Mouse (Mus musculus): ENCODE measurements at regions not wholly inside any gene's neighbourhood (a gene's known extent, or its start where the extent isn't known, plus 50 kb on each side); places are given as distances from the start of the nearest gene placed in this dataset.

DNA sequence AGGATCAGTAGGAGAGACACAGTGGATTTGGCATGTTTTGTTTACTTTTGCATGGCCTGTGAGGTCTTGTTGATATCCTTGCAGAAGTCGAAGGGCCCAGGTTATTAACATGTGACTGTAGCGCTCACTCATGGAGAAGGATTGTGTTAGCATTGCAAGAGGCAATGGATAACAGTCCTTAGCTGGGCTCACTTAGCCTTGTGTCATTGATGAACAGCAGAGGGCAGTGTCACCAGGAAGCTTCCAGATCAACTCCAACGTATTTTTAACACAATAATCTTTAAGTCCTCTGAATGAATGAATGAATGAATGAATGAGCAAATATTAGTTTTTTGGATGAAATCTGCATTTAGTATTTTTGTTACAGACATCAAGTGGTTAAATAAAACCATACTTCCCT, 133.2 kb upstream of the Car8 start:
- DNase-seq: no peak

DNA sequence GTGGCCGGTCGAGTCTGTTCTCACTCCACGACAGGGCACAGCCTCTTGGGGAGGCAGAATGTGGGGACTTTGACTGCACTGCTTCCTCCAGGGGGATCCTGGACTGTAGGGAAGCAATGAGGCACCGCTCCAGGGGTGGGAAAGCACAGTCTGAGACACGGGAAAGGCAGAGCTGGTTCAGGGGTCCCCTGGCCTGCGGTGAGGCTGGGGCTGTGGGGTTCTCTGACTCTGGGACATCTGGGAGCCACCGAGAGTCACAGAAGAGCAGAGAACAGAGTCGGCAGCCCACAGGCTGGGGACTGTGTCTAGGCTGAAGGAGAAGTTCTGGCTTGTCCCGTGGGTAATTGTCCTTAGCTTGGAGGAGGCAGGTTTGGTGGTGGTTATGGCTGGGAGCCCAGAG, 131.9 kb upstream of the Car8 start:
- DNase-seq: no peak

DNA sequence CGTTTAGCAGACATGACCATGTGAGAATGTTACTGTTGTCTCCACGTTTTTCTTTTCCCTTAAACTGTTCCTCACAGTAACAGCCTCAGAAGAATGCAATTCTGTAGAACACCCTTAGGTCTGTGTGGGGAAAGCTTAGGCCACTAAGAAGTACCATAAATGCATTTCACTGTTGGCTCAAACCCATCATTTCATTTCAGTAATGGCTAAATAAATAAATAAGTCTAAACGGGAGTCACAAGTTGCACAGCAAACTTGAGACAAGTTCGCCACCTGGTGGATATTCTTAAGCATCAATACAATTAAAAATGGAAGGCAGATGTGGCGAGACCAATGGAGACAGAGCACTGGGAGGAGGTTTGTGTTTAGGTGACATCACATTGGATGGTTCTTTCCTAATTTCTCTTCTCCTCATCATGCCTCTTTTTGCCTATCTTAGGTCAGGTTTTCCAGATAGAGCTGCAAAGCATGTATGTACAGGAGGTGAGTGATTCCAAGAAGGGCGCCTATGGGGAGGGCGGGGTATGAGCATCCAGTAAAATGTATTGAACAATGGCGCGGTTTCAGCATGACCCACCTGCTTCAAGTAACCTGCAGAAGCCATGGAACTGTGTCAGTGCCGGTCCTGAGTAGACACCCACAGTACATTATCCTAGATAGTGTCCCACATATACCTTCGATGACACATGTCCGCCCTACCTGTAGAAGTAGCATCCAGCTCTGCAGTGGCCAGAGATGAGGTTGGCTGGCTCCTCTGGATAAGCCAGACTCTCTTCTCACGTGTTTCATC, 128.8 kb upstream of the Car8 start:
- DNase-seq: no peak

DNA sequence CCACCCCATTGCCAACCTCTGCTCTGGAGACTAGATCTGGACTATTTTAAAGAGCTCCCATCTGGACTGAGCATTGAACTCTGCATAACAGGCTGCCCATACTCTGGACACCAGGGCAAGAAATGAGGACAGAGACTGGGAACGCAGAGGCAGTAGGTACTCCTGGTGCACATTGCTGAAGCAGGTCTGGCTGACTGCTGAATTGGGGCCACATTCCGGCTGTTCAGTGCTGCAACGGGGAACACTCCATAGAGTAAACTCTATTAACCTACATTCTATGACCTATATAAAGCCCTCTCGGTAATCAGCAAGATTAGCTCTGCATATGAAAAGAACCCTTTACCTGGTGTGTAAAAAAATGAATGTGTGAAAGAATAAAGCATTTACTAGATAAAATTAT, 128.1 kb upstream of the Car8 start:
- no peak for DNase-seq

DNA sequence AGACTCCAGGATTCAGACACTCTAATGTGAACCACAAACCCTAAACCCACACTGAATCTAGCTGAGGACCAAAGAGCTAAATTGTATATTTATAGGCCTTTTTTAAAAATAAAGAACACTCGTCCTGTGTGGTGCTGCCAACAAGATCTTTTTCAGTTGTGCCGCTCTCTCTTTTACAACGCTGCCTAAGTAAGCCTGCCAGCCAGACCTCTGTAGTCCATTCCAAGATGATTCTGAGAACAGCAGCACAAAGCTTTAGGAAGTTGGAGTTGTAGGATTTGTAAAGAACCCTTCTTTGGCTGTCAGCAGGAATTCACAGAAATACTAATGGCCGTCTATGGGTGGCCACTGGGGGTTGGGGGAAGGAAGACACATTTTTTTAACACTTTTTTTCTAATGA, 123.6 kb upstream of the Car8 start:
- DNase-seq: no peak

DNA sequence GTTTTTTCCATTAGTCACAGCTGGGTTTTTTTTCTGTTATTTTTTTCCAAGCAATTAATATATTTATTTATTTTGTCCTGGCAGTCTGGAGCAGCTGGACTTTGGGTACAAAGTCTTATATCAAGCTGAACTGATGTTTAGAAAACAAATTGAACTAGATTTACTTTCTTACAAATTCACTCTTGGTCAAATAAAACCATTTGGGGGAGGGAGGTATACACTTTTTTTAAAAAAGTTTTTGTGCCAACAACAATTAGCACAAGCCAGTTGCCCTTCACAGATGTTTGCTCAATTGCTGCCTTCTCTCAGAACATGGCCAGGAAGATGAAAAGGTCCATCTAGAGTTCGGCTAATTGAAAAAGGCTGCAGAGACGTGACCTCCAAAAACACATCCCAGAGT, 123.1 kb upstream of the Car8 start:
- DNase-seq: no peak

DNA sequence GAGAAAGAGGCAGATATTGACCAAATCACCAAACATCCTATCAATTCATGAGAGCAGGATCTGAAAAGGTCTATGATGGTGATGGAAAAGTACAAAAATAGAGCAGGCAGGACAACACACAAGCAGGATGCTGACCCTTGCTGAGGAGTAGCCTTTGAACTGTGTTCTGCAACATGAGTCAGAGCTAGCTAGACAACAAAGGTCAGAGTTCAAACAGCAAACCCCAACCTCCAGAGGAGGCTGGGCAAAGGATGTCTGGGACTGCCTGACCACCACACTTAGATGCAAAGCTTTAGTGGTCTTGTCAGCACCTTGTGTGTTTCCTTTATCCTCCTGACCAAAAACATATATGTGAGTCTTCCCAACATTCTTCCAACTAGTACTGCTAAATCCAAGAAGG, 122.5 kb upstream of the Car8 start:
- no peak for DNase-seq

DNA sequence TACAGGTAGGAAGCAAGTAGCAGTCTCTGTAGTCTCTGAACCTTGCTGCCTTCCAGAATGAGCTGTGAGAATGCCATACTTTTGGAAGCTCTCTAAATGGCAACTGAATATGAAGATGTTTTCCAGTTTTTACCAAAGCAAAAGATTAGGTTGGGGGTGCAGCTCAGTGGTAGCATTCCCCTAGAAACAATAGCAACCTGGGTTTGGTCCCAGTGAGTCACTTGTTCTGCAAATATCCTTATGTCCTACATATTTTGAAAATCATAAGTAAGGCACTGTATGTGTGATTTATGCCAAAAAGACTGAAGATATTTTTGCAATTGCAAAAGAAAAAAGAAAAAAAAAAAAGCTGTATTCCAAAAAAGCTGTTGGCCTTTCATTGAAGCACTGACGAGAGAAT, 118.6 kb upstream of the Car8 start:
- DNase-seq: no peak

DNA sequence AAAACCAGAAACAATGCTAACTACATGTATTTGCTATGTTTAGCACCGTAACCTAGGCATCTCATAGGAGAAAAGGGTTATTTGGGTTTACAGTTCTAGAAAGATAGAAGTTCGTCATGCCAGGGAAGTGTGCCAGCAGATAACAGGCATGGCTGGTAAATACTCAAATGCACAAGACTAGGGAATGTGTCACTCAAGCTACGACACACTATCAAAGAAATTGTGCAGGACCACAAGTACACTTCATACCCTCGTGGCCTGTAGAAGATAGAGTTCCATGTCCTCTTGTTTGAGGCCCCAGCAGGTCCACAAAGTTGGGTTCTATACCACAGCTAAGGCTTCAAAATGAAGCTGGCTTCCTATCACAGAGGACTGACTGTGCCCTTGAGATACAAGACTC, 103.1 kb upstream of the Car8 start:
- no peak for DNase-seq

DNA sequence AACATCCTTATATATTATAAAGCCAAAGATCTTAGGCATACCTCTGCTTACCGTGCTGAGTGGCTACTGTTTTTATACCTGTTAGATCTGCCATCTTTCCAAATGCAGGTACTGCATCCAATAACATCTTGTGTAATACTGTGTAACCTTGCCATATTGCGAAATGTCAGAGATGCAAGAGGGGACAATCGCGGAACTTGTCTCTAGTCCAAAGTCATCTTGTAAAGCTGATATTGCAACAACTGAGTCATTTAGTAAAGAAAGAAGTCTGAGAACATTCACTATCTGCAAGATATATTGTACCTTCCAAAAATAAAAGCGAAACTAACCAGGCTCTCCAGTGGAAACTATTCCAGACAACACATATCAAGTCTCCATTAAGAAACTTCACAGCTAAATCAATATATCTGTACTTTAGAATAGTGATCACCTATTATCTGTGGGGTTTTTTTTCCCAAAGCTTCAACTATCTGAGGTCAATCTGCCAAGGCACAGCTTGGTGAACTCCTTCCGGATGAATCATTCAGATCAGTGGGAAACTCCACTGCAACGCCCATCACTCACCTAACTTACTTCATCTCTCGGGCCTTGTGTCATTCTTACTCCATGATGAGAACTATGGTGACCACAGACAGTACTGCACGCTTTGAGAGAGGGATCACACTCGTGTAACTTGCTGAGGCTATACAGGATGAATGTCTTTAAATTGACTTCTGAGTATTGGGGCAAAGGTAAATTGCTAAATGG, 70.6 kb upstream of the Car8 start:
- no peak for DNase-seq

DNA sequence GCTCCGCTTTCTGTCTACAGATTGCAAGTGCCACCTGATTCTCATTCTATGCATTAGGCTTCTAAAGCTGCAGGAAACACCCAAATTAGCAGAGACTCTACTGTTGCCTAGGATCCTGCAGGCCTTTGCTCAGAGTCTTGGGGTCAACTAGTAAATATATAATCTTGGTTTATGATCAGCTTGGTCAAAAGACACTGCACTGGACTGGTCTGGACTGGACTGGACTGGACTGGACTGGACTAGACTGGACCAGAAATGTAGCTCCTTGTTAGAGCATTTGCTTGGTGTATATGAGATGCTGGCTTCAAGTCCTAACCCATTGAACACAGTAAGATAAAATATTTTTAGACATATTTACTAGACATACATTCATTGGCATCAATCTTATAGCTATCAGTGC, 53.7 kb upstream of the Car8 start:
- DNase-seq: no peak

DNA sequence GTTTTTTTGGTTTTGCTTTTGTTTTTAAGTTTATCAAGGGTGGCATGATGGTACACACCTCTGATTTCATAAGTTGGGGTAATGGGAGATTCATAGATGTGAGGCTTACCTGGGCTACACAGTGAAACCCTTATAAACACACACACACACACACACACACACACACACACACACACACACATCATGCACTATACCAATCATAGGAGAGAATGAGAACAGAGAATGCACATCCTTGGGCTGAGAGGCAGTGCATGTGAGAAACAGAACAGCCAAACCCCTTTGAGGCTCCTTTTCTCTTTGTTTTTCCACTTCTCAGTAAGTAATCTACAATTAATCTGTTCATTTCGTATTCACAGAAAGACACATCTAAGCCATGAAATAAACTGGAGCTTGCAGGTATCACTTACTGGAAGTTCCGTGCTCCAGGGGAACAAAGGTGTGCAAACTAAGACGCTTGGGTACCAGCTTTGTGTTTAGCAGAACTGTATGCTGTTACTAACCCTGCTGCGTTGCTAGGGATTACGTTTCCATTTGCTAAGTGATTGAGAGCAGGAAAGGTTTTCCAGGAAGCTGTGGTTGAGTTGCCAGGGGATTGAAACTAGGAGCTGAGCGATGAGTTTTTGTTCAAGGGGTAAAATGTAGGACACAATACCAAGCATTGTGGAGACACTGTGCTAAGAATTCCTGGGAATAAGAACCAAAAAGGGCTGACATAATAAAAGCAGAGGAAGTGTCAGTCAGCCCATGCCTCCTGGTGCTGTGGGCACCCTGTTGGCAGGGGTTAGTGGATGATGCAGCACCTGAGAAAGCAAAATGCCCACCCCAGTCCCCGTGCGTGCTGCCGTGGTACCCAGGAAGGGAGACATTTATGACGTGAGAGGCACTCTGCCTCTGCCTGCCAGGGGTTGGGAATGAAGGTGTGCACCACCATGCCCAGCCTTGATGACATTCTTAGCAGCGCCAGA, 53.0 kb upstream of the Car8 start:
- no peak for DNase-seq

DNA sequence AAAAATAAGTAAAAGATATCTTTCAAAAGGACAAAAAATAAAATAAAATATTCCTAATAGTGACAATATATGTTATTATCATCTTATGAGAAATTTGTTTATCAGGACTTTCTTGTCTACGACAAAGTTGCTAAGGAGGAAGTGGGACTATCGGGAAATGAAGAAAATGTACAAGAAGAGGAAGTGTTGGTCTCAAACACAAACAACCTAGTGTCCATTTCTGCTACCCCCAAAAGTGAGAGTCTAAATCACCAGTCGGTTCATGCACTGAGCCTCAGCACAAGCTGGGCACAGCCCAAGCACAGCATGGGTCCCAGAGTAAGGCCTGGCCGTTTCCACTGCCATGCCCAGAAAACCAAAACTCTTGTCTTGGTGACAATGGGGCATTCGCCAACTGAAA, 51.1 kb upstream of the Car8 start:
- DNase-seq: no peak

All from layer of hippocampus, adult 9-11 months (tissue).